Mouse (Mus musculus) neutrophil, adult 5-6 weeks (primary cell): ENCODE data around the gene Kiz. TPM values are rescaled to one million over a fixed set of nuclear protein-coding genes. Genes with fewer than 3 reads are reported as not detected.

Source experiments
- total RNA-seq: library from RNA; stranded (forward); fragments of 200-1000 nt; gene quantifications from 2 replicates; pipeline ENCODE4 v1.2.3, GENCODE M21; 2017

The Kiz gene
- total RNA-seq, 1 experiment from 2014 or later, result 37.2 TPM

Other genes starting within 250 kb of the Kiz start
- gene Xrn2, start 157.1 kb downstream of the Kiz start, total RNA-seq, result 235 and 242 TPM in 2 replicates
- not detected in 2 replicates for gene Nkx2-4, start 229.6 kb downstream of the Kiz start, total RNA-seq